Mouse (Mus musculus): ENCODE data around the gene Gpank1.
A peak's percentile ranks its signal among the peaks of the same experiment; 100 is the strongest.

Gpank1 gene

GRCm38 (mm10) chr17:35131500-35132173 is 10.4 kb downstream of the Gpank1 start, which contains the start of gene Apom:
Apom (minus strand) TSS chr17:35132050.
- no peak for DNase-seq (ENCODE audit: low spot score in 2 of 2)

DNA sequence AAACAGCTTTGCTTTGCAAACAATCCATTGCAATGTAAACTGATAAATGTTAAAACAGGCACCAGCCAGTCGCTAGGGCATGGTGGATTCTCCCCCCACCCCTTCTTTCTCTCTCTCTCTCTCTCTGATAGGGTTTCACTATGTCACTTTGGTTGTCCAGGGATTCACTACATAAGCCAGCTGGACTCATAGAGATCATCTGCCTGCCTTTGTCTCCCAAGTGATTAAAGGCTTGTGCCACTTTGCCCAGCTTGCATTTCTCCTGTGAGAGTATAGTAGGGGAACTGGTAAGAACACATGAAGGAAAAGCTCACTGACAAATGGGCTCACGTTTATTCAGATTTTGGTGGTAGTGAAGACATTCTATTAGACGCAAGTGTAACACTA is 10.9 kb downstream of the Gpank1 start:
- DNase-seq (ENCODE audit: low spot score in 2 of 2) = no peak

DNA sequence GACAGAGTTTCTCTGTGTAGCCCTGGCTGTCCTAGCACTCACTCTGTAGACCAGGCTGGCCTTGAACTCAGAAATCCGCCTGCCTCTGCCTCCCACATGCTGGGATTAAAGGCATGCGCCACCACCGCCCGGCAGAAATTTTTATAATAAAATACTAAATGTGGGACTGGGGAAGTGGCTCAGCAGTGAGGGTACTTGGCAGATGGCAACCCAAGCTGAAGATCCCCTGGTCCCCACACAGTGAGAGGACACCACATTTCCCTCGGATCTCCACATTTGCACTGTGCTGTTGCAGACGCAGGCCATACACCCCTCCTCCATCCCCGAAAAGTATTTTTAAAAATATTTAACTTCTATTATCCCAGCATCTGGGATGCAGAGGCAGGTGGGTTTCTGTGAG is 12.3 kb downstream of the Gpank1 start:
- DNase-seq (ENCODE audit: low spot score in 2 of 2) = no peak

GRCm38 (mm10) chr17:35134801-35135590 is 13.7 kb downstream of the Gpank1 start, which contains the start of gene Bag6:
Bag6 (plus strand) TSS chr17:35135178.
- peak; percentile 84 to 96 for DNase-seq (ENCODE audit: low spot score in 2 of 2)

DNA sequence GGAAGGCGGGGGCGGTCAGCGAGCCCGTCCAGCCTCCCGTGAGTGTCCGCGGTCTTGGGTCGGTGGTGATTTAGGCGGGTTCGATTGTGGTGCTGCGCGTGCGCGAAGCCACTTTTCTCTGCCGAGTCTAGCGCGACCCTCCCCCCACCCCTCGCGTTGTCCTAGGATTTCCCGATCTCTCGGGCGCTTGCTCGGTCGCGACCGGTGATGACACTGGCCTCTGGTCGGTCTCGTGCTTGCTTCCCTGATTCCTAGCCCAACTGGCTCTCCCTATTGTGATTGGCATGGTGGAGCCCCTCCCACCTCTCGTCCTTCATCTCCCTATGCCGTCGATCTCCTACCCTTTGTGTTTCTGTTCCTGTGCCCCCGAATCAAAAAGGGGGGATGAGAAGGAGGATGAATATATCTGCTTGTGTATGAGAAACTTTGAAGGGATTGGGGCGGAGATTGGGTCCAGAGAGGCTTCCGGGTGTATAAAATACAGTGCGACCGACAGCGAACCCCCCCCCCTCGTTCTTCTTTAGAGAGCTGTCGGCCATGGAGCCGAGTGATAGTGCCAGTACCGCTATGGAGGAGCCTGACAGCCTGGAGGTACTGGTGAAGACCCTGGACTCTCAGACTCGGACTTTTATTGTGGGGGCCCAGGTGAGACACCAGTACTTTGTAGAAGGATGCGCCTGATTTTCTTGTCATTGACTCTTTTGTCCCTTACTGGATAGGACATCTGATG is 14.5 kb downstream of the Gpank1 start:
- no peak for DNase-seq (ENCODE audit: low spot score in 2 of 2)

DNA sequence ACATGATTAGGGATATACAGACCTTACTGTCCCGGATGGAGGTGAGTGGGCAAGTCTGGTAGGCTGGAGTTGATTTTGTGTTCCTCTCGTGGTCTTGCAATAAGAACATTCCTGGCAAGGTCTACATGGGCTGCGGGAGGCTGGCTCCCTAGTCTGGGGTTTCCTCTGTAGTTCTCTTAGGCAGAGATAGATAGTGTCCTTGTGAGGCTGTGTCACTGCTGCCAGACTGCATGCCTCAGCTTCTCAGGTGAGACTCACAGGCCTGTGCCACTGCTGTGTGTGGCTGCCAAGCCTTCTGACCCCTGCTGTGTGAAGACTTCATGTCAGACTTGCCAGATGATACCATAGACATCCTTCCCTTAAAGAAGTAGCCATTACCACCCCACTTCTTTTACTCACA is 18.0 kb downstream of the Gpank1 start:
- no peak for DNase-seq (ENCODE audit: low spot score in 2 of 2)

DNA sequence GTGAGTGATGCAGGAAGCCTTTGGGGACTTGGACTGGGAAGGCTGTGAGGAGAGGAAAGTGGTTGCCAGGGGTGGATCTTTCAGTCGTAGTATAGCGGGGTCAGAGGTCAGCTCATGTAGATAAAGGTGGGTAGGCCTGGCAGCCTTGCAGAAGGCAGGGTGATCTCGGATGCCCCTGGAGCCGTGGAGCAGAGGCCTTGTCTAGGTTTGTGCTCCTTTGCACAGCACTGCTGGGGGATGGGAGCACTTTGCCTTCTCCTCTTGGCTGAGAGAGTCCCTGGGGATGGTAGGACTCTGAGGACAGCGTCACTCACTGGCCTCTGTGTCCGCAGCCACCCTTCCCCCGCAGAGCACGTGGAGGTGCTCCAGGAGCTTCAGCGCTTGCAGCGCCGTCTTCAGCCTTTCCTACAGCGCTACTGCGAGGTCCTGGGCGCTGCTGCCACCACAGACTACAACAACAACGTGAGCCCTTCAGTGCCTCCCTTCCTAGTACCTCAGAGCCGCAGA is 19.3 kb downstream of the Gpank1 start:
- DNase-seq (ENCODE audit: low spot score in 2 of 2) = no peak

- DNase-seq (ENCODE audit: low spot score in 2 of 2) = no peak
Observed at GRCm38 (mm10) chr17:35141971-35142370, 20.7 kb downstream of the Gpank1 start.

GRCm38 (mm10) chr17:35146139-35146538 is 24.9 kb downstream of the Gpank1 start:
- DNase-seq (ENCODE audit: low spot score in 2 of 2) = no peak

DNA sequence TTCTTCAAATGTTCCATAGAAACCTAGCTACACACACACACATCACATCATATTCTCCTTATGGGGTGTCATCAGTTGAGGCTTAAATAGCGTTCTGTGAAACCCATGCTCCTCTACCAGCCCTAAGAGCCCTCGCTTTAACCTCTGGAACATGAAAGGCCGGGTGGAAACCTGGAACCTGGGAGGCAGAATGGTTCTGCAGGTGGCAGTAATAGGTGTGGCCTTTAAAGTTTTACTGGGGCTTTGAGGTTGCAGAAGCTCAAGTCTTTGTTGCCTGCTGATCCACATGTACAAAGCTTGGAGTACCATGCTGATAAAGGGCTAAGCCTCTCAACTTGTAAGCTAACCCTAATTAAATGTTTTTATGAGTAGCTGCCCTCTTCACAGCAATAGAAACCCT is 26.1 kb downstream of the Gpank1 start:
- DNase-seq (ENCODE audit: low spot score in 2 of 2) = no peak

GRCm38 (mm10) chr17:35147922-35148639 is 26.8 kb downstream of the Gpank1 start:
- no peak for DNase-seq (ENCODE audit: low spot score in 2 of 2)

- DNase-seq (ENCODE audit: low spot score in 2 of 2) = no peak
Observed at GRCm38 (mm10) chr17:35152121-35152520, 30.9 kb downstream of the Gpank1 start.

DNA sequence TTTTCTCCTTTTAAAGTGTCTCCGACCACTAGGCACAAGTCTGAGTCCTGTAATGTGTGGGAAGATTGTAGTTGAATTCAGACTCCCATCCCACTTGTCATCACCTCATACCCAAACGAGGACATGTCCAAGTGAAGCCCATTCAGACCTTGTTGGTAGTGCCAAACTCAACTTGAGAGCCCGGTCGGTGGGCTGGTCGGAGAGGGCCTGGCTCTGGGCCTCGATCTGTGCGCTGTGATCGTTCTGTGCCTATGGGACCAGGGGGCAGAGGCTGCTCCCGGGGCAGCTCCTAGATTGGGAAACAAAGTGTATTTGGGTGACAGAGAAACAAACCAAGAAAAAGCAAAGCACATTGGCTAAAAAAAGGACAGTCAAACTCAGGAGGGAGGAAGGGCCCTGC is 31.8 kb downstream of the Gpank1 start:
- no peak for DNase-seq (ENCODE audit: low spot score in 2 of 2)

DNA sequence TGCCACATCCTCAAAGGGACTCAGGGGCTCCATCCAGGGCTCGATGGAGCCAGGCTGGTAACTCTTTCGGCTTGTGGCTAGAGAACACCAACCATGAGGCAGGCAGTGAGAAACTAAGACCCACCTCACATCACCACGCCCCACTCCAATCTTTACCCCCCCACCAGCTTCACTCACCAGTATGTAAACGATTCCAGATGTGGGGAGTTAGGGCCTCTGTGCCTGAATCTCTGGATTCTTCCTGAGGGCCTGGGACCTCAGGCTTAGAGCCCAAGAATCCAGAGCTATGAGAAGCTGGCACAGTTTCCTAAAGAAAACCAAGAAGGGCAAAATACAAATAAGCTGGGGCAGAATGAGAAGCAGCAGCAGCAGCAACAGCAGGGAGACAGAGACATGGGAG is 32.7 kb downstream of the Gpank1 start:
- no peak for DNase-seq (ENCODE audit: low spot score in 2 of 2)

DNA sequence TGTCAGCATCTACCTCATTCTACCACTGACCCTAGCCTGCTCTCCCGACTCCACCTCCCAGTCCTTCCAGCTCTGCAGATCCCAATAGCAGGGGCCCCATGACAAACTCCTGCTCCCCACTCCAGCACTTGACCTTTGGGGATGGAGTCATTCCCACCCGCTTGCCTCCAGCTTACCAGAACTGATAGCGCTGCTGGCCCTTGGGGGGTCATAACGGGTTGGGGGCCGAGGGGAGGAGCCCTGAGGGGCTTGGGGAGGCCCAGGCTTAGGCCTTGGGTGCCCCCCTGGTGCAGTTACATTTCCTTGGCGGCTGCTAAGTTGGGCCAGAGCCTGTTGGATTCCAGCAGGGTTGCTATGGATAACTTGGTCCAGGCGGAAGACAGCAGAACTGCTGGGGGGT is 33.4 kb downstream of the Gpank1 start:
- no peak for DNase-seq (ENCODE audit: low spot score in 2 of 2)

DNA sequence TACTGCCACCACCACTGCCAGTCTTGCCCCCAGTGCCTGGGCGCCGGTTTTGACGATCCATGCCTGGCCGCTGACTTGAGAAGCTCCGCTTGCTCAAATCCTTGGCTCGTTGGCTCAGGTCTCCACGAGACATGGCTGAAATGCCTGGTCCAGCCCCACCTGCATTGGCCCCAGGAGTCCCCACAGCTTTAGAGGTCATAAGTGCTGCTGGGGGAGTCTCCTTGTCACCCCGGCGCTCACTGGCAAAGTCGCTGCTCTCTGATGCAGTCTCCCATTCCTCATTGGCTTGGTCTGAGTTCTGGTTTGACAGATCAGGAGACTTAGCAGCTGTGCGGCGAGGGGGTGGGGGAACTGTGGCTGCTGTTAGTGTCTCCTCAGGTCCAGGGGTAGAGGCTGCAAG is 34.2 kb downstream of the Gpank1 start:
- no peak for DNase-seq (ENCODE audit: low spot score in 2 of 2)

DNA sequence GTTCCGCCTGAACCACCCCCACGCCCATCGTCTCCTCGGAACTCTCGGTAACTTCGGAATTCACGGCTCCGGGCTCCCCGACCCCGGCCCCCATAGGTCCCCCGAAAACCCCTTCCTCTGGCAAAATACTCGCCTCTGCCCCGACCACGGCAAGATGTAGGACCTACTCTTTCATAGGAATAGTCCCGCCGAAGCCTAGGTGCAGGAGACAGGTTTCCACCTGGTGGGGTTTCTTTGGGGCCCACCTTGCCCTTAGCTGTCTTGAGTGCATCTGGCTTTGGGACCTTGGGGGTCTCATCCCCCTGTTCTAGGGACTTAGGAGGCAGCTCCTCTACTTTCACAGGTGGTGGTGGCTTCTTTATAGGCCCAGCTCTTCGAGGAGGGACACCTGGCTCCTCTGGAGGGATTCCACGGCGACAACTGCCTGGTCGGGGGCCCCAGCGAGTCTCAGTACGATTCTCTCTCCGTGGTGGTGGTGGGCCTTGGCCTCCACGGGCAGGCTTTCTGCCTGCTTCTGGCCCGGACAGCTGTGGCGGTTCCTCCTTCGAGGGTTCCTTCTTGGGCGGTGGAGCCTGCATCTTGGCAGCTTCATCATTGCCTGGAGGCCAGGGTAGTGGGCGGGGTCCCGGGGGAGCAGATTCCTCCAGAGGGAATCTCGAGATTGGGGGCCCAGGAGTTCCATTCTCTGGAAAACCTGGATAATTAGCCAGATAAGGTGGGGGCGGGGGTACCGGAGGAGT is 35.4 kb downstream of the Gpank1 start:
- DNase-seq (ENCODE audit: low spot score in 2 of 2) = no peak

DNA sequence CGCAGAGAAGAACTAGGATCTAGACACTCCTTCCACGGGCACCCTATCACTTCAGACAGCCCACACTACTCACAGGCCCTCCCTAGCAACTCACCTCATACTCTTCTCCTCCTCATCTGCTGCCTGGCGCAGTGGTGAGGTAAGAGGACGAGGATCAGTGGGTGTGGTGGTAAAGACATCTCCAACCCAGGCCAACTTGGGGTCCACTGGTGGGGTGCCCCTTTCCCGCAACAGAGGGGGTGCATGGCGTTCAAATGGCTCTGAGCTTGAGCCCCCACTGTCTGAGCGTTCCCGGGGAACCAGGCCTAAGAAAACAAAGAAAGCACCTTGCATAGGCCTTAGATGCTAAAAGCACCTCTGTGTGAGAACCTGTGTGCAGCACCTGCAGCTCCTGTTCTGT is 36.0 kb downstream of the Gpank1 start:
- no peak for DNase-seq (ENCODE audit: low spot score in 2 of 2)

DNA sequence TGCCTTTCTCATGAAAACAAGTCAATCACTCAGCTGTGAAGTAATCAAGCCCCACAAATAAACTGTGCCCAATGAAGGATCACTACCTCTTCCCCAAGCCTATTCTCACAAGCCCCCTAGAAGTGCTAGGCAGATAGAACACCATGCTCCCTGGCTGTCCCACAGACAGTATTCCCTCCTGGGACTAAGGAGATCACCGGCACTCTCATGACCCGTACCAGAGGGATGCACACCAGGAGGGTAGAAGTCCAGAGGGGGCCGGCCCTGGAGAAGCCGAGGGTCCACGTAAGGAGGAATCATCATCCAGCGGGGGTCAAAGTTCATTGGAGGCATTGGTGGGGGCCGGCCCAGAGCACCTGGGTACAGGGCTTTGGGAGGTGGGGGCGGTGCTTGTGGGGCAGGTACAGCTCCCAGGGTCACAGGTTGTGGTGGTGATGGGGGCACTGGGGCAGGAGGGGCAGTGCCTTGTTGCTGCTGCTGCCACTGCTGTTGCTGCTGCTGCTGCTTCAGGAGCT is 36.5 kb downstream of the Gpank1 start:
- DNase-seq (ENCODE audit: low spot score in 2 of 2) = no peak

DNA sequence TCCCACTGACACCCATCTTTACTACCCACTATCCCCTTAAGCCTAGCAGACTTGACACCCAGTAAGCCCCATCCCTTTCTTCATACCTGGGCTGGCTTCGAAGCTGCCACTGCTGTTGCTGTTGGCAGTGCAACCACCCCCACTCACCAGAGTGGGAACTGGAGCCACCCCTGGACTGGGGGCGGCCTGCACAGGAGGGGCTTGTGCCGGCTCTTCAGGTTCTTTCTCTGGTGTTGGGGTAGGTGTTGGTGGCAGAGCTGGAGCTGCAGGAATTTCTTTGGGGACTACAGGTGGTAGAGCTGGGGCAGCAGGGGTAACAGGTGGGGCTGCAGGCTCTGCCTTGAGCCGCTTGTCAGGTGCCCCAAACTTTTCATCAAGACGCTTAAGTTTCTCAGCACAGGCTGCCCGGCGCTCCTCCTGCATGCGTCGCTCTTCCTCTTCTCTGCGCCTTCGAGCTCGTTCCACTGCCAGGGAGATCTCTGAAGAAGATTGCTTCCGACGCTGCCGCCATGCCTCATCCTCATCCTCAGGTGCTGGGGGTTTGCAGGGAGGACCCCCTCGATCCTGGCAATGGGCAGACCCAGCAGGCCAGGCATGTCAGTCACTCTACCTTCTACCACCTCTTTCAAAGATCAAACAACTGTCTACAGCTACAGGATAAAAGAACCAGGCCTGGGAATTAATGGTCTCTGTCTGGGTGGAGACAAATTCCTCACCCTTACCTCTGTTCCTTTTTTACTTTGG is 37.8 kb downstream of the Gpank1 start:
- no peak for DNase-seq (ENCODE audit: low spot score in 2 of 2)
